Mouse (Mus musculus) testis, adult 2 months (tissue): ENCODE data around the gene Dlec1. TPM values are rescaled to one million over a fixed set of nuclear protein-coding genes. Genes with fewer than 3 reads are reported as not detected.
A peak's percentile ranks its signal among the peaks of the same experiment; 100 is the strongest.

Experiments
- H3K27ac ChIP-seq: fragments of 200-500 bp; 2 replicates; pipeline ENCODE4 v1.5.1; 2012; ENCODE audit warnings: low read depth, low read length; ENCODE audit not compliant: control insufficient read depth, insufficient read depth
- H3K27me3 ChIP-seq: fragments of 200-500 bp; 2 replicates; pipeline ENCODE4 v1.6.1; 2012; ENCODE audit warnings: mild to moderate bottlenecking, low read length, moderate library complexity; ENCODE audit not compliant: control insufficient read depth, insufficient read depth
- H3K36me3 ChIP-seq: fragments of 200-500 bp; 2 replicates; pipeline ENCODE4 v1.6.1; 2012; ENCODE audit warnings: mild to moderate bottlenecking, low read length; ENCODE audit not compliant: control insufficient read depth, insufficient read depth
- H3K4me1 ChIP-seq: fragments of 200-500 bp; 2 replicates; pipeline ENCODE4 v1.6.1; 2012; ENCODE audit warnings: low read length; ENCODE audit not compliant: control insufficient read depth, insufficient read depth
- H3K4me3 ChIP-seq: fragments of 200-500 bp; 2 replicates; pipeline ENCODE4 v1.5.1; 2012; ENCODE audit warnings: low read depth, mild to moderate bottlenecking, low read length, moderate library complexity, mixed read lengths; ENCODE audit not compliant: control insufficient read depth
- CTCF ChIP-seq: fragments of 200-500 bp; IDR thresholded peaks from 2 replicates; pipeline ENCODE4 v1.5.1; 2012; ENCODE audit warnings: low read depth, mild to moderate bottlenecking, inconsistent platforms, low read length, moderate library complexity; ENCODE audit not compliant: control insufficient read depth, insufficient read depth, insufficient replicate concordance
- POLR2A ChIP-seq: fragments of 200-500 bp; IDR thresholded peaks from 2 replicates; pipeline ENCODE4 v1.6.1; 2012; ENCODE audit warnings: low read depth, mild to moderate bottlenecking, inconsistent platforms, low read length, moderate library complexity; ENCODE audit not compliant: control insufficient read depth
- polyA plus RNA-seq: library from polyadenylated mRNA; depleted of rRNA; stranded (reverse); fragments of >200 nt; gene quantifications from 2 replicates; pipeline ENCODE4 v1.2.3, GENCODE M21; 2012

Gene Dlec1
- polyA plus RNA-seq, 1 experiment: 26.2 TPM

DNA sequence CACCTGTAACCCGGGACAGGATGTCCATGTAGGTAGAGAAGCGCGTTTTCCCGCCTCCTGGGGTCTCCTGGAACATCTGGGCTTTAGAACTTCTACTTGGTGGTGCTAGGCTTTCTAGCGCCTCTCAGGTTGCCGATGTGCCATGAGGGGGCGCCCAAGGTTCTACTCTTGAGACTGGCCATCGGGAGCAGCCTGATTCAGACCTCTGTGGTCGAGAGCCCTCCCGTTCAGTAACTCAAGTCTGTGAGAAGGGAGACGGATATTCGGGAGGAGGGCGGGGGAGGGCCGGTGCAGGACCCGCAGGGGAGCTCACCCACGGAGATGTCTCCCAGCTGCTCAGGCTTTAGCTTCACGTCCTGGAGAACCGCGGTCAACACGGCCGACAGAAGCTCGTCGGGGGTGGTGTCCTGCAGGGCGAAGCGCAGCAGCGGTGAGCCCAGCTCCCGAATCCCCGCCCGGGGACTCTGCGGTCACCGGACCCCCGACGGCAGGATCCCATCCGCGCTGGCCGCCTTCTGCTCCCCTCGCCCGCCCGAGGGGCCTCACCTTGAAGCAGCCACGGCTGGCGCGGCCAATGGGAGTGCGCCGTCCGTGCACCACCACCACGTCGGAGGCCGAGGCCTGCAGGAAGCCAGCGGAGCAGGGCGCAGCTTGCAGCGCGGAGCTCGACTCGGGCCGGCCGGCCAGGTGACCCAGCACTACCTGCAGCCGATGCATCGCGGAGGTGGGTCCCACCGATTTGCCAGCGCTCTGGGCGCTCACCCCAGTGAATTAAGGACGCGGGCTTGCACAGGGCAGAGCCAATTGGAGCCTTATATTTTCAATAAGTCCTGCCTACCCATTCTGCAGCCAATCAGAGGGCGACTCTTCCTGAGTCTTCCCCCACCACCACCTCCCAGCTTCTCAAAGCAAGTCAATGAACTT is 54.3 kb downstream of the Dlec1 start, which contains the start of gene Acaa1b:
Acaa1b (minus strand) TSS at position 816 of the 924 bp plus-strand sequence.
- TF ChIP-seq CTCF (0 out of 2 replicates have a peak, but pooled peaks have one; percentile 22), POLR2A (no peak)
- Histone ChIP-seq H3K27ac (no peak within 1 kb of the TSS), H3K27me3 (no peaks in the 10 kb centered on the region), H3K4me1 (peaks cover 6% of the 10 kb centered on the region), H3K4me3 (peak within 1 kb of the TSS; percentile 49), H3K36me3 (no peaks in the 10 kb centered on the region)

DNA sequence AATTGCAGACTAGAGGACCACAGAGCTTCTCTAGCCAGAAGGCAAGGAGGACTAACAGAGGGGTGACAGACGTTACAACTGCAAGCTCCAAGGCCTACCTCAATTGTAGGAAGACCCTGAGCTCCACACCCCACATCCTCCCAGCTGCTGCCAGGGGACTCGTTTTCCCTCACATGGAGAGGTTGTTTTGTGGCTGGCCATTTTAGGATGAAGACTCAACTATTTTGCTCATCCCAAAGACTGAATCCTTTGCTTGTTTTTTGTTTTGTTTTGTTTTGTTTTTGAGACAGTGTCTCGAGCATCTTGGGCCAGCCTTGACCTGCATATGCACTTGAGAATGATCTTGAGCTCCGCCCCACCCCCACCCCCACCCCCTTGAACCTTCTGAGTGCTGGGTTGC is 56.6 kb downstream of the Dlec1 start, which contains the start of gene Gm47289:
Gm47289 (plus strand) TSS at position 301 of the 400 bp plus-strand sequence.
- no peak for TF ChIP-seq POLR2A
- TF ChIP-seq CTCF: no peak
- H3K36me3 ChIP-seq: no peaks in the 10 kb centered on the region
- H3K27me3 ChIP-seq: no peaks in the 10 kb centered on the region
- H3K27ac ChIP-seq: no peak within 1 kb of the TSS
- peaks cover 6% of the 10 kb centered on the region for H3K4me1 ChIP-seq
- H3K4me3 ChIP-seq: no peak within 1 kb of the TSS

DNA sequence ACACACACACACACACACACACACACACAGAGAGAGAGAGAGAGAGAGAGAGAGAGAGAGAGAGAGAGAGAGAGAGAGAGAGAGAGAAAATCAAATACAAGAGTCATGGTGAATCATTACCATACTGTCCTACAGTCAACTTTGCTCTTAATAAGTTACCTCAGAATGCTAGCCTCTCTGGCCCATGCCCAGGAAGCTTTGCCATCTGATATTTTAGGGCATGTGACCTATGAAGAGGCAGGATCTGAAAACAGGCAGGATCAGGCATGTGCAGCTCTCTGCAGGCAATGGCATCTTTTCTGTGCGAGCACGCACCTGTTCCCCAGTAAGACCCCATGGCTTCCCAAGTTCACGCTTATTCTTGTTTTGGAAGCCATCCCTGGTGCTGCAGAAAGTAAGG is 58.4 kb downstream of the Dlec1 start:
- no peaks in the 10 kb centered on the region for H3K27me3 ChIP-seq
- no peak for TF ChIP-seq POLR2A
- TF ChIP-seq CTCF: no peak
- no peak overlapping the region for H3K4me3 ChIP-seq
- peaks cover 6% of the 10 kb centered on the region for H3K4me1 ChIP-seq
- H3K36me3 ChIP-seq: no peaks in the 10 kb centered on the region
- H3K27ac ChIP-seq: no peak overlapping the region

DNA sequence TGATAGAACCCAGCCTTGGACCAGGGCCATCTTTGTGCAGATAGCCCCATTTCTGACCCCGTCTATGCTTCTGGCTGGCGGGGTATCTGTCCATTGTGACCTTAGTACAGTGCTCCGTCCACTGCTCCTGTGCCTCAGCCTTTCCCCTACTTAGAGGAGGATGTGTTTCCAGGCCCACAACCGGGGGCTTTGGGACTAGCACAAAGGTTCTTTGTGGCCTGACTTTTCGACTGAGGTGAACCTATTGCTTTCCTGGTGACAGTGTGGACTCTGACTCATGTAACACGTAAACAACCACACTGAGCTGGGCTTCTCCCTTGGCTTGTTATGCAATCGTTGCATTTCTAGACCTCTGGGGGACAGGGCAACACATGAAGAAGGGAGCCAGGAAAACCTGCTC is 62.5 kb downstream of the Dlec1 start:
- no peaks in the 10 kb centered on the region for H3K27me3 ChIP-seq
- H3K27ac ChIP-seq: no peak overlapping the region
- H3K4me3 ChIP-seq: no peak overlapping the region
- H3K36me3 ChIP-seq: no peaks in the 10 kb centered on the region
- no peaks in the 10 kb centered on the region for H3K4me1 ChIP-seq
- TF ChIP-seq POLR2A (no peak), CTCF (no peak)

DNA sequence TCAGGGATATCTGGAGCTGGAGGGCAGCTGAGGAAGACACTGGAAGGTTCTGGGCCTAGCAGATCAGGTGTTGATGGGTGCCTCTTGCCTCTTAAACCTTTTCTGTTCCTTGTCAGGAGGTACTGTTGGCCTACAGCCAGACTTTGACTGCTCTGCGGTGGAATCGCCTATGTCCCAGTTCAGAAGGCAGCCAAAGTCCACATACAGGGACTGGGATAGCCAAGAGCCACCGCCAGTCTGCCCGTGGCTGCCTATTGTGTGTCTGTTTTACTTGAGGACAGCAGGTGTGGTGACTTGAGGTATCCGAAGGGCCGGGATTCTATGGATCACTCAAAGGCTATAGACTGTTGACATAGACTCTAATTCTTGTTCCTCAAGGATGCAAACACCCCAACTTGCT is 63.3 kb downstream of the Dlec1 start:
- TF ChIP-seq POLR2A: no peak
- TF ChIP-seq CTCF: no peak
- Histone ChIP-seq H3K4me1 (no peaks in the 10 kb centered on the region), H3K4me3 (no peak overlapping the region), H3K27me3 (no peaks in the 10 kb centered on the region), H3K36me3 (no peaks in the 10 kb centered on the region), H3K27ac (no peak overlapping the region)

DNA sequence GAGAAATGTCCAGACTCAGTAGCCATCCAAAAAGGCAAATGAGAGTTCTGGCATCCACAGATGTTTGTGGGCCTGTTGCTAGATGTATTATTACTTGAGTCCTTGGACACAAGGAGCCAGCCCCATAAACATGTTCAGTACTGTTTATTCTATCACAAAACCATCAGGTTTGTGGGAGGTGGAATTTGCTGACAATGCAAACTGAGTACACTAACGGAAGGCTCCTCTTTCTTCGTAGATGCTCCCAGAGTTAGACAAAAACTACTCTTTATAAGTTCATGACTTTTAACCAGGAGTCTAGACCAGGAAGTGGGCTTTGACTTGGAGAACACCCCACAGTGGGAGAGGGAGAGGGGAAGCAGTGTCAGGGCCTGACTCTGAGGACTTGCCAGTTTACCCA is 65.3 kb downstream of the Dlec1 start:
- Histone ChIP-seq H3K27me3 (no peaks in the 10 kb centered on the region), H3K4me3 (no peak overlapping the region)
- TF ChIP-seq CTCF (no peak), POLR2A (no peak)

DNA sequence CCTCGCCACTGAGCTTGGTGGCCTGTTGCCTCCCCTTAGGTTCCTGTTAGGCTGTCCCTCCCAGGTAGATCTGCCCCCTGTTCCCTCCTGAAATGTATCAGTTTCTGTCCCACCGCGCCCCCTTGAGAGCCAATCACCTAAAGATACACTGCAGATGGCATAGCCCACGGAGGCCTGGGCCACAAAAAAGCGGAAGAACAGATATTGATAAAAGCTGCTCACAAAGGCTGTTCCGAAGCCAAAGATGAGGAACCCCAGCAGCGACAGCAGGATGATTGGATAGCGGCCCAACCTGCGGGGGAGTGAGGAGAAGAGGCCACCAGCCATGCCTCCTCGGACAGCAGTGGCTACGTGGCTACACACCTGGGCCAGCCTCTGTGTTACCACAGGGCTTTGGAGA is 77.0 kb downstream of the Dlec1 start:
- no peak overlapping the region for H3K27ac ChIP-seq
- H3K4me3 ChIP-seq: no peak overlapping the region
- H3K36me3 ChIP-seq: no peaks in the 10 kb centered on the region
- peaks cover 2% of the 10 kb centered on the region; the same call in 1 of the 2 replicates for H3K4me1 ChIP-seq
- TF ChIP-seq POLR2A: no peak
- no peak for TF ChIP-seq CTCF
- H3K27me3 ChIP-seq: no peaks in the 10 kb centered on the region

More for the DNA sequence above, 65.3 kb downstream of the Dlec1 start:
- Histone ChIP-seq H3K36me3 (no peaks in the 10 kb centered on the region), H3K27ac (no peak overlapping the region), H3K4me1 (no peaks in the 10 kb centered on the region)

DNA sequence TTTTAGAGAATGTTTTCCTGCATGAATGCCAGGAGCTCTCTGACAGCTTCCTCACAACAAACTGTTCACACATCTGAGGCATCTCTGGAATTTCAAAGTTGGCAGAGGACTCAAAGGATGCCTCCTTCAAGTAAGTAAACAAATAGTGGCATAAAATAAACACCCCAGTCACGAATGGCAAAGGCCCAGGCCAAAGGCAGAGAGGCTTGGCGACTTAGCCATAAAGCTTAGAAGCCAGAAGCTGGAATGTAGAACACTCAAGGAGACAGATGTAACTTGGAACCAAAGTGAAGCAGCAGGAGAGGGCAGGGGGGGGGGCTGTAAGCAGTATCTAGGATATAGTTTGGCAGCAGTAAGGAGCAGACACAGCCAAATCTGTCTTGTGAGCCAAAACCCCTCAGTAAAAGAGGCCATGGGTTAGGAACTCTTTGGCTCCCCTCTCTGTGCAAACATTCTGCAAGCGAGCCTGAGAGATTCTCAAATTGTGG is 79.0 kb downstream of the Dlec1 start:
- Histone ChIP-seq H3K36me3 (no peaks in the 10 kb centered on the region), H3K27ac (no peak overlapping the region), H3K4me1 (peaks cover 2% of the 10 kb centered on the region; the same call in 1 of the 2 replicates), H3K4me3 (no peak overlapping the region), H3K27me3 (no peaks in the 10 kb centered on the region)
- TF ChIP-seq POLR2A: no peak
- TF ChIP-seq CTCF: no peak
